Mouse (Mus musculus) kidney, postnatal 0 days (tissue): ENCODE data around the gene Gm21680. TPM values are rescaled to one million over a fixed set of nuclear protein-coding genes. Genes with fewer than 3 reads are reported as not detected.
"Not testable (repeated sequence)": the region's sequence is repeated elsewhere in the genome, so short reads cannot be mapped to it uniquely, and the experiment has no call there.

ENCODE experiments used
- ATAC-seq: fragments of 200-750 bp; cut with Nextera tagmentation; replicated peaks from 2 replicates; pipeline ENCODE4 v1.8.0; 2017; ENCODE audit warnings: low read depth, moderate number of reproducible peaks, moderate TSS enrichment, moderate library complexity; ENCODE audit not compliant: low FRiP score
- DNase-seq: peaks from one replicate; pipeline ENCODE4 v3.0.0-alpha.2; 2016; ENCODE audit warnings: low spot score
- H3K27ac ChIP-seq: fragments of 300-500 bp; sonication (generic); 2 replicates; pipeline ENCODE4 v1.5.1; 2014; ENCODE audit warnings: mild to moderate bottlenecking
- H3K27me3 ChIP-seq: fragments of 300-500 bp; sonication (generic); 2 replicates; pipeline ENCODE4 v1.6.1; 2014; ENCODE audit warnings: low read length, mixed read lengths; ENCODE audit not compliant: insufficient read depth
- H3K36me3 ChIP-seq: fragments of 300-500 bp; sonication (generic); 2 replicates; pipeline ENCODE4 v1.6.1; 2014; ENCODE audit warnings: low read length, mixed read lengths; ENCODE audit not compliant: insufficient read depth
- H3K4me1 ChIP-seq: fragments of 300-500 bp; sonication (generic); replicated peaks from 2 replicates; pipeline ENCODE4 v1.6.1; 2014; ENCODE audit warnings: antibody characterized with exemption, low read length, mixed read lengths; ENCODE audit not compliant: insufficient read depth
- H3K4me2 ChIP-seq: fragments of 300-500 bp; sonication (generic); 2 replicates; pipeline ENCODE4 v1.6.1; 2014; ENCODE audit warnings: mild to moderate bottlenecking, low read length, moderate library complexity, mixed read lengths
- H3K4me3 ChIP-seq: fragments of 300-500 bp; sonication (generic); replicated peaks from 2 replicates; pipeline ENCODE4 v1.5.1; 2014; ENCODE audit warnings: low read depth, low read length
- H3K9ac ChIP-seq: fragments of 300-500 bp; sonication (generic); 2 replicates; pipeline ENCODE4 v1.6.1; 2014; ENCODE audit warnings: low read depth, low read length
- H3K9me3 ChIP-seq: fragments of 300-500 bp; sonication (generic); replicated peaks from 2 replicates; pipeline ENCODE4 v1.6.1; 2016; ENCODE audit warnings: low read length, inconsistent platforms, mixed read lengths
- WGBS: fragments of 180-500 bp; shearing (Covaris S2); extraction: QIAGEN DNeasy Blood & Tissue Kit; methylation state at CpG from one replicate; pipeline ENCODE4 v1.1.7; 2014; 5-methylcytosine and 5-hydroxymethylcytosine counted together
- polyA plus RNA-seq: library from polyadenylated mRNA; unstranded; fragments of >200 nt; fragmentation: Nextera tagmentation; extraction: Ambion mirVana; gene quantifications from 2 replicates; pipeline ENCODE4 v1.2.1, GENCODE M21; 2015

Gene Gm21680
- polyA plus RNA-seq, 1 experiment from 2014 or later = not detected

DNA sequence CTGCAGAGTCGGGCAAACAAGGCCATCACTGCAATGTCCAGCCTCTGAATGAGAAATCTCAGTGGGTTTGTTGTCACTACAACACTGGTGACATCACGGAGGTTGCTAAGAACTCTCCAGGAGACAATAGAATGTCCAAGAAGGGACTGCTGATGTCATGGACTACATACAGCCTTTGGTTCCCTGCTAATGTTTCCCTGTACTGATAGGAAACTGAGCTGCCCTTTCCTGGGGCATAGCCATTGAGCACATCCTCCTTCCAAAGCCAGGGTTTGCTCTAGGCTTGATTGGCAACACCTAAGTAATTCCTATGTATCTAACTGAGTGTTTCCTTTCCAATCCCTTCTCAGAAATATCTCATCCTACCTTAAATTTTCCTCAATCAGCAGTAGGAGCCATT is 30.2 kb downstream of the Gm21680 start, which contains the start of gene Gm21663:
Gene Gm21663 (minus strand): TSS at position 101 of the 400 bp plus-strand sequence.
- H3K9me3 ChIP-seq, DNase-seq, H3K4me1 ChIP-seq, ATAC-seq, H3K4me3 ChIP-seq, H3K27ac ChIP-seq, H3K9ac ChIP-seq, H3K36me3 ChIP-seq, H3K27me3 ChIP-seq, H3K4me2 ChIP-seq: not testable (repeated sequence)
- 53% methylated on average over 2 of the region's 2 CpGs for WGBS

Other genes with a start within 250 kb of the Gm21680 start
- 5.1 and 5.8 TPM in 2 replicates for gene Actr3b, start 212.7 kb downstream of the Gm21680 start, polyA plus RNA-seq
- gene Gm21663, start 30.3 kb downstream of the Gm21680 start, polyA plus RNA-seq = not detected in 2 replicates
- not detected in 2 replicates for gene Gm21671, start 18.2 kb downstream of the Gm21680 start, polyA plus RNA-seq
- not detected in 2 replicates for gene Gm21698, start 16.0 kb upstream of the Gm21680 start, polyA plus RNA-seq
- 0.05 TPM in 1 of 2 replicates, not detected in the other for gene Gm1979, start 32.1 kb upstream of the Gm21680 start, polyA plus RNA-seq
- not detected in 2 replicates for gene Gm5862, start 50.3 kb upstream of the Gm21680 start, polyA plus RNA-seq
- not detected in 2 replicates for gene Speer4a, start 66.9 kb upstream of the Gm21680 start, polyA plus RNA-seq
- not detected in 2 replicates for gene Gm7347, start 85.9 kb upstream of the Gm21680 start, polyA plus RNA-seq
- gene Gm10471, start 116.6 kb upstream of the Gm21680 start, polyA plus RNA-seq = not detected in 2 replicates
- gene 5031410I06Rik, start 132.7 kb upstream of the Gm21680 start, polyA plus RNA-seq = not detected in 2 replicates
- not detected in 2 replicates for gene Gm10220, start 148.8 kb upstream of the Gm21680 start, polyA plus RNA-seq